Mouse (Mus musculus): Measurements from ENCODE around the gene Zfp866. TPM values are rescaled to one million over a fixed set of nuclear protein-coding genes. Genes with fewer than 3 reads are reported as not detected.

Gene Zfp866
- total RNA-seq, 2 experiments from 2014 or later: 10.3 to 11.2 TPM

- intact Hi-C loops (cut with DNase I; ENCODE audit: low total_unique reads): no loop called here
These were observed 41.2 kb downstream of the Zfp866 start, which contains the start of gene Zfp963 for GRCm38 (mm10) chr8:69749544-69750454. Gene Zfp963 (minus strand): TSS chr8:69749970.

GRCm38 (mm10) chr8:69741231-69741630 lies 49.7 kb downstream of the Zfp866 start:
- intact Hi-C loops (cut with DNase I; ENCODE audit: low total_unique reads): no loop called here
- DNase-seq: no peak

More at GRCm38 (mm10) chr8:69749544-69750454, 41.2 kb downstream of the Zfp866 start, which contains the start of gene Zfp963:
- peak; percentile 94 for DNase-seq

- intact Hi-C loops (cut with DNase I; ENCODE audit: low total_unique reads): no loop called here
- DNase-seq: no peak
These were observed 50.2 kb downstream of the Zfp866 start for GRCm38 (mm10) chr8:69740763-69741162.

GRCm38 (mm10) chr8:69735495-69735894 lies 55.5 kb downstream of the Zfp866 start:
- DNase-seq: no peak
- intact Hi-C loops (cut with DNase I; ENCODE audit: low total_unique reads): no loop called here

- DNase-seq: no peak
- intact Hi-C loops (cut with DNase I; ENCODE audit: low total_unique reads): loop anchor here (10.0 kb wide), 1 partner anchor 92 kb away; the partner anchor contains the start of gene Zfp868
These were observed 73.8 kb downstream of the Zfp866 start for GRCm38 (mm10) chr8:69717232-69717580.

- DNase-seq: peak; percentile 95
- intact Hi-C loops (cut with DNase I; ENCODE audit: low total_unique reads): loop anchor here (10.0 kb wide), 1 partner anchor 92 kb away; the partner anchor contains the start of gene Zfp868
These were observed 74.4 kb downstream of the Zfp866 start for GRCm38 (mm10) chr8:69716403-69717231.

GRCm38 (mm10) chr8:69715366-69715765 lies 75.6 kb downstream of the Zfp866 start:
- intact Hi-C loops (cut with DNase I; ENCODE audit: low total_unique reads): loop anchor here (10.0 kb wide), 1 partner anchor 91 kb away; the partner anchor contains the start of gene Zfp868
- no peak for DNase-seq

- intact Hi-C loops (cut with DNase I; ENCODE audit: low total_unique reads): loop anchor here (10.0 kb wide), 1 partner anchor 89 kb away; the partner anchor contains the start of gene Zfp868
- no peak for DNase-seq
These were observed 77.5 kb downstream of the Zfp866 start for GRCm38 (mm10) chr8:69713516-69713915.

Other genes starting within 250 kb of the Zfp866 start
- gene Zfp868, start 165.6 kb downstream of the Zfp866 start, total RNA-seq (2021): 1 to 10 TPM; 6.1 to 6.7 TPM
- under 1 TPM; 0.60 to 0.84 TPM for gene Zfp964, start 136.7 kb downstream of the Zfp866 start, total RNA-seq (2021)
- gene Zfp869, start 80.5 kb downstream of the Zfp866 start, total RNA-seq (2021): 1 to 10 TPM; 8.7 to 9.0 TPM
- gene Zfp963, start 41.2 kb downstream of the Zfp866 start, total RNA-seq (2021): 1 to 10 TPM; 2.6 to 3.0 TPM
- gene Gm20422, start 16.3 kb downstream of the Zfp866 start, total RNA-seq (2021): 1 to 10 TPM; 2.6 to 2.7 TPM
- 10 to 100 TPM; 11.6 to 11.9 TPM for gene Atp13a1, start within 50 bp of the Zfp866 start, total RNA-seq (2021)
- gene Gmip, start 17.5 kb upstream of the Zfp866 start, total RNA-seq (2021): 1 to 10 TPM; 2.7 to 3.4 TPM
- under 1 TPM; 0.07 to 0.10 TPM for gene Lpar2, start 31.3 kb upstream of the Zfp866 start, total RNA-seq (2021)
- under 1 TPM in 1 of 2 experiments, not detected in 1; 0.37 TPM for gene Pbx4, start 41.3 kb upstream of the Zfp866 start, total RNA-seq (2021)
- 10 to 100 TPM; 26.6 to 27.8 TPM for gene Cilp2, start 96.5 kb upstream of the Zfp866 start, total RNA-seq (2021)
- gene Tssk6, start 111.0 kb upstream of the Zfp866 start, total RNA-seq (2021): under 1 TPM in 1 of 2 experiments, not detected in 1; 0.31 TPM
- gene Ndufa13, start 111.4 kb upstream of the Zfp866 start, total RNA-seq (2021): 100 to 1,000 TPM; 265 to 294 TPM
- 10 to 100 TPM in 1 of 2 experiments, 1 to 10 TPM in 1; 7.8 to 10.2 TPM for gene Yjefn3, start 111.5 kb upstream of the Zfp866 start, total RNA-seq (2021)
- gene Gatad2a, start 205.2 kb upstream of the Zfp866 start, total RNA-seq (2021): 10 to 100 TPM; 31.0 to 35.1 TPM